Mouse (Mus musculus) small intestine, adult 2 months (tissue): ENCODE data around the gene Bend4.

ENCODE experiments used
- CTCF ChIP-seq: fragments of 200-500 bp; IDR thresholded peaks from 2 replicates; pipeline ENCODE4 v1.5.1; 2012; ENCODE audit warnings: low read depth, mild to moderate bottlenecking, control low read depth, inconsistent platforms, low read length, moderate library complexity, mixed read lengths; ENCODE audit not compliant: insufficient replicate concordance, insufficient read length; ENCODE audit errors: extremely low read depth
- POLR2A ChIP-seq: fragments of 200-500 bp; IDR thresholded peaks from 2 replicates; pipeline ENCODE4 v1.6.1; 2012; ENCODE audit warnings: low read depth, mild to moderate bottlenecking, control low read depth, inconsistent platforms, low read length, moderate library complexity

DNA sequence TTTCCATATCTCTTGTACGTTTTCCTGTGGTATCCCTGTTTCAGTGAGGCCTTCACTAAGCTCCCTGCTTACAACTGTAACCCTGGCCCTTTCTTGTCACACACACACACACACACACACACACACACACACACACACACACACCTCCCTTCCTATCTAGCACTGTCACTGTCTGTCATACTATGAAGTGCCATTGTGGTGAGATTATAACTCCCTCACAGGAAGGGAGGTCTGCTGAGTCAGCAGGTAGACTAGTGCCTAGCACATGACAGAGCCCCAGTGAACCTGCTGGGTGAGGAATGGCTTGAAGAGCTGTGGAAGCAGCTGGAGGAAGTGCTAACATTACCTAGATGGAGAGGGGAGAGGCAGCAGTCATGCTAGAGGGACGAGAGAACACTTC lies 9.3 kb upstream of the Bend4 start:
- TF ChIP-seq CTCF: no peak
- no peak for TF ChIP-seq POLR2A
